Mouse (Mus musculus): ENCODE data around the gene Nostrin. TPM values are rescaled to one million over a fixed set of nuclear protein-coding genes. Genes with fewer than 3 reads are reported as not detected.

The Nostrin gene
- polyA plus RNA-seq, 1 experiment from 2014 or later: 0.68 TPM

- H3K27ac ChIP-seq (ENCODE audit: low read depth, low read length): no peak overlapping the region
- 83% methylated on average over 9 of the region's 9 CpGs for WGBS
- no peak overlapping the region for H3K4me3 ChIP-seq (ENCODE audit: low read depth, low read length)
- no peak overlapping the region for H3K9ac ChIP-seq (ENCODE audit: low read depth, low read length)
- no peak for DNase-seq (ENCODE audit: low spot score)
- H3K27me3 ChIP-seq (ENCODE audit: control insufficient read depth, insufficient read depth, low read length): no peaks in the 10 kb centered on the region
- ATAC-seq (ENCODE audit: low FRiP score): no peak
- H3K4me1 ChIP-seq (replicated peaks; ENCODE audit: control insufficient read depth, insufficient read depth, low read length): no peaks in the 10 kb centered on the region
- H3K36me3 ChIP-seq (ENCODE audit: control insufficient read depth, insufficient read depth, low read length): no peaks in the 10 kb centered on the region
- no peak overlapping the region for H3K4me2 ChIP-seq (replicated peaks; ENCODE audit: low read depth, low read length)
- no peaks in the 10 kb centered on the region for H3K9me3 ChIP-seq (ENCODE audit: control insufficient read depth, low read length)
These were observed 663 bp upstream of the Nostrin start for GRCm38 (mm10) chr2:69134937-69135336.

GRCm38 (mm10) chr2:69137406-69138084 lies 1.9 kb downstream of the Nostrin start:
- Histone ChIP-seq H3K4me2 (replicated peaks; ENCODE audit: low read depth, low read length) (no peak overlapping the region), H3K9ac (ENCODE audit: low read depth, low read length) (no peak overlapping the region), H3K9me3 (ENCODE audit: control insufficient read depth, low read length) (no peaks in the 10 kb centered on the region), H3K4me1 (replicated peaks; ENCODE audit: control insufficient read depth, insufficient read depth, low read length) (no peaks in the 10 kb centered on the region), H3K4me3 (ENCODE audit: low read depth, low read length) (no peak overlapping the region), H3K36me3 (ENCODE audit: control insufficient read depth, insufficient read depth, low read length) (no peaks in the 10 kb centered on the region), H3K27ac (ENCODE audit: low read depth, low read length) (no peak overlapping the region), H3K27me3 (ENCODE audit: control insufficient read depth, insufficient read depth, low read length) (no peaks in the 10 kb centered on the region)
- WGBS: 93% methylated on average over 10 of the region's 10 CpGs
- DNase-seq (ENCODE audit: low spot score) (no peak), ATAC-seq (ENCODE audit: low FRiP score) (no peak)

GRCm38 (mm10) chr2:69138759-69139158 lies 3.2 kb downstream of the Nostrin start:
- H3K4me3 ChIP-seq (ENCODE audit: low read depth, low read length): no peak overlapping the region
- ATAC-seq (ENCODE audit: low FRiP score): no peak
- no peak for DNase-seq (ENCODE audit: low spot score)
- no peak overlapping the region for H3K27ac ChIP-seq (ENCODE audit: low read depth, low read length)
- 87% methylated on average over 4 of the region's 4 CpGs for WGBS
- H3K27me3 ChIP-seq (ENCODE audit: control insufficient read depth, insufficient read depth, low read length): no peaks in the 10 kb centered on the region
- H3K36me3 ChIP-seq (ENCODE audit: control insufficient read depth, insufficient read depth, low read length): no peaks in the 10 kb centered on the region
- H3K4me1 ChIP-seq (replicated peaks; ENCODE audit: control insufficient read depth, insufficient read depth, low read length): no peaks in the 10 kb centered on the region
- no peak overlapping the region for H3K9ac ChIP-seq (ENCODE audit: low read depth, low read length)
- H3K4me2 ChIP-seq (replicated peaks; ENCODE audit: low read depth, low read length): no peak overlapping the region
- H3K9me3 ChIP-seq (ENCODE audit: control insufficient read depth, low read length): no peaks in the 10 kb centered on the region

- H3K27ac ChIP-seq (ENCODE audit: low read depth, low read length): no peak overlapping the region
- H3K4me2 ChIP-seq (replicated peaks; ENCODE audit: low read depth, low read length): no peak overlapping the region
- no peaks in the 10 kb centered on the region for H3K4me1 ChIP-seq (replicated peaks; ENCODE audit: control insufficient read depth, insufficient read depth, low read length)
- H3K27me3 ChIP-seq (ENCODE audit: control insufficient read depth, insufficient read depth, low read length): no peaks in the 10 kb centered on the region
- H3K9ac ChIP-seq (ENCODE audit: low read depth, low read length): no peak overlapping the region
- no peaks in the 10 kb centered on the region for H3K36me3 ChIP-seq (ENCODE audit: control insufficient read depth, insufficient read depth, low read length)
- no peak overlapping the region for H3K4me3 ChIP-seq (ENCODE audit: low read depth, low read length)
- DNase-seq (ENCODE audit: low spot score) (no peak), ATAC-seq (ENCODE audit: low FRiP score) (no peak)
- WGBS: 68% methylated on average over 2 of the region's 2 CpGs
- no peaks in the 10 kb centered on the region for H3K9me3 ChIP-seq (ENCODE audit: control insufficient read depth, low read length)
These were observed 4.6 kb downstream of the Nostrin start for GRCm38 (mm10) chr2:69140215-69140614.

- Histone ChIP-seq H3K27ac (ENCODE audit: low read depth, low read length) (no peak overlapping the region), H3K27me3 (ENCODE audit: control insufficient read depth, insufficient read depth, low read length) (no peaks in the 10 kb centered on the region), H3K9ac (ENCODE audit: low read depth, low read length) (no peak overlapping the region), H3K9me3 (ENCODE audit: control insufficient read depth, low read length) (no peaks in the 10 kb centered on the region), H3K36me3 (ENCODE audit: control insufficient read depth, insufficient read depth, low read length) (no peaks in the 10 kb centered on the region), H3K4me2 (replicated peaks; ENCODE audit: low read depth, low read length) (no peak overlapping the region), H3K4me1 (replicated peaks; ENCODE audit: control insufficient read depth, insufficient read depth, low read length) (no peaks in the 10 kb centered on the region), H3K4me3 (ENCODE audit: low read depth, low read length) (no peak overlapping the region)
- 55% methylated on average over 4 of the region's 4 CpGs for WGBS
- no peak for DNase-seq (ENCODE audit: low spot score)
- ATAC-seq (ENCODE audit: low FRiP score): no peak
These were observed 5.2 kb downstream of the Nostrin start for GRCm38 (mm10) chr2:69140816-69141215.

GRCm38 (mm10) chr2:69148691-69149090 lies 13.1 kb downstream of the Nostrin start:
- no peaks in the 10 kb centered on the region for H3K4me1 ChIP-seq (replicated peaks; ENCODE audit: control insufficient read depth, insufficient read depth, low read length)
- H3K4me3 ChIP-seq (ENCODE audit: low read depth, low read length): no peak overlapping the region
- no peaks in the 10 kb centered on the region for H3K27me3 ChIP-seq (ENCODE audit: control insufficient read depth, insufficient read depth, low read length)
- no peak overlapping the region for H3K4me2 ChIP-seq (replicated peaks; ENCODE audit: low read depth, low read length)
- H3K27ac ChIP-seq (ENCODE audit: low read depth, low read length): no peak overlapping the region
- no peak for DNase-seq (ENCODE audit: low spot score)
- no peaks in the 10 kb centered on the region for H3K36me3 ChIP-seq (ENCODE audit: control insufficient read depth, insufficient read depth, low read length)
- 80% methylated on average over 3 of the region's 3 CpGs for WGBS
- no peaks in the 10 kb centered on the region for H3K9me3 ChIP-seq (ENCODE audit: control insufficient read depth, low read length)
- no peak for ATAC-seq (ENCODE audit: low FRiP score)
- H3K9ac ChIP-seq (ENCODE audit: low read depth, low read length): no peak overlapping the region

GRCm38 (mm10) chr2:69149154-69149553 lies 13.6 kb downstream of the Nostrin start:
- no peaks in the 10 kb centered on the region for H3K27me3 ChIP-seq (ENCODE audit: control insufficient read depth, insufficient read depth, low read length)
- H3K9ac ChIP-seq (ENCODE audit: low read depth, low read length): no peak overlapping the region
- H3K9me3 ChIP-seq (ENCODE audit: control insufficient read depth, low read length): no peaks in the 10 kb centered on the region
- H3K4me3 ChIP-seq (ENCODE audit: low read depth, low read length): no peak overlapping the region
- 89% methylated on average over 10 of the region's 10 CpGs for WGBS
- no peak overlapping the region for H3K27ac ChIP-seq (ENCODE audit: low read depth, low read length)
- no peaks in the 10 kb centered on the region for H3K36me3 ChIP-seq (ENCODE audit: control insufficient read depth, insufficient read depth, low read length)
- H3K4me2 ChIP-seq (replicated peaks; ENCODE audit: low read depth, low read length): no peak overlapping the region
- DNase-seq (ENCODE audit: low spot score) (no peak), ATAC-seq (ENCODE audit: low FRiP score) (no peak)
- no peaks in the 10 kb centered on the region for H3K4me1 ChIP-seq (replicated peaks; ENCODE audit: control insufficient read depth, insufficient read depth, low read length)

- Histone ChIP-seq H3K27ac (ENCODE audit: low read depth, low read length) (no peak overlapping the region), H3K36me3 (ENCODE audit: control insufficient read depth, insufficient read depth, low read length) (no peaks in the 10 kb centered on the region), H3K9me3 (ENCODE audit: control insufficient read depth, low read length) (no peaks in the 10 kb centered on the region), H3K4me2 (replicated peaks; ENCODE audit: low read depth, low read length) (no peak overlapping the region), H3K4me3 (ENCODE audit: low read depth, low read length) (no peak overlapping the region), H3K4me1 (replicated peaks; ENCODE audit: control insufficient read depth, insufficient read depth, low read length) (no peaks in the 10 kb centered on the region), H3K27me3 (ENCODE audit: control insufficient read depth, insufficient read depth, low read length) (no peaks in the 10 kb centered on the region), H3K9ac (ENCODE audit: low read depth, low read length) (no peak overlapping the region)
- no peak for DNase-seq (ENCODE audit: low spot score)
- WGBS: 74% methylated on average over 5 of the region's 5 CpGs
- ATAC-seq (ENCODE audit: low FRiP score): no peak
These were observed 15.2 kb downstream of the Nostrin start for GRCm38 (mm10) chr2:69150841-69151240.

GRCm38 (mm10) chr2:69155861-69156260 lies 20.3 kb downstream of the Nostrin start:
- Histone ChIP-seq H3K4me2 (replicated peaks; ENCODE audit: low read depth, low read length) (no peak overlapping the region), H3K27me3 (ENCODE audit: control insufficient read depth, insufficient read depth, low read length) (no peaks in the 10 kb centered on the region), H3K36me3 (ENCODE audit: control insufficient read depth, insufficient read depth, low read length) (no peaks in the 10 kb centered on the region), H3K4me3 (ENCODE audit: low read depth, low read length) (no peak overlapping the region), H3K4me1 (replicated peaks; ENCODE audit: control insufficient read depth, insufficient read depth, low read length) (no peaks in the 10 kb centered on the region), H3K9me3 (ENCODE audit: control insufficient read depth, low read length) (no peaks in the 10 kb centered on the region), H3K27ac (ENCODE audit: low read depth, low read length) (no peak overlapping the region), H3K9ac (ENCODE audit: low read depth, low read length) (no peak overlapping the region)
- no peak for DNase-seq (ENCODE audit: low spot score)
- WGBS: 62% methylated on average over 3 of the region's 3 CpGs
- ATAC-seq (ENCODE audit: low FRiP score): no peak

Measured in hindbrain, embryonic 11.5 days (tissue).